Mouse (Mus musculus): ENCODE results near the gene Cyp26a1.
A peak's percentile ranks its signal among the peaks of the same experiment; 100 is the strongest.

Gene Cyp26a1

DNA sequence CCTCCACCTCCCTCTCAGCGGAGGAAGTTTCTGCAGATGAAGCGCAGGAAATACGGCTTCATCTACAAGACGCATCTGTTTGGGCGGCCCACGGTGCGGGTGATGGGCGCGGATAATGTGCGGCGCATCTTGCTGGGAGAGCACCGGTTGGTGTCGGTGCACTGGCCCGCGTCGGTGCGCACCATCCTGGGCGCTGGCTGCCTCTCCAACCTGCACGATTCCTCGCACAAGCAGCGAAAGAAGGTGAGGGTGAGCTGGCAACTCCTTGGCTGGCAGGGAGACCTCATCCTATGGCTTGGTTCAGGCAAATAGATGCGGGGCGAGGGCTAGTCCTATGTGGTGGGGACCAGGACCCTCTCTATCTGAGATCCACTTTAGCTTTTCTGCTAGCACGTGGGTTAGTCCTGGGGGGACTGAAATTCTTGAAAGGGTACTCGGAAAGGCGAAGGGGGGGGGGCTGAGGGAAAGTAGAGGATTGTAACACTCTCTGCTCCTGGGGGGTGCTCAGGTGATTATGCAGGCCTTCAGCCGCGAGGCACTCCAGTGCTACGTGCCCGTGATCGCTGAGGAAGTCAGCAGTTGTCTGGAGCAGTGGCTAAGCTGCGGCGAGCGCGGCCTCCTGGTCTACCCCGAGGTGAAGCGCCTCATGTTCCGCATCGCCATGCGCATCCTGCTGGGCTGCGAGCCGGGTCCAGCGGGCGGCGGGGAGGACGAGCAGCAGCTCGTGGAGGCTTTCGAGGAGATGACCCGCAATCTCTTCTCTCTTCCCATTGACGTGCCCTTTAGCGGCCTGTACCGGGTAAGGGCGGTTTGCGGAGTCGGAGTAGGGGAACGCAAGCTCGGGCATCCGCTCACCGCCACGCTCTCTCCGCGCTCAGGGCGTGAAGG is 919 bp downstream of the Cyp26a1 start:
- DNase-seq (ENCODE audit: low spot score): no peak

DNA sequence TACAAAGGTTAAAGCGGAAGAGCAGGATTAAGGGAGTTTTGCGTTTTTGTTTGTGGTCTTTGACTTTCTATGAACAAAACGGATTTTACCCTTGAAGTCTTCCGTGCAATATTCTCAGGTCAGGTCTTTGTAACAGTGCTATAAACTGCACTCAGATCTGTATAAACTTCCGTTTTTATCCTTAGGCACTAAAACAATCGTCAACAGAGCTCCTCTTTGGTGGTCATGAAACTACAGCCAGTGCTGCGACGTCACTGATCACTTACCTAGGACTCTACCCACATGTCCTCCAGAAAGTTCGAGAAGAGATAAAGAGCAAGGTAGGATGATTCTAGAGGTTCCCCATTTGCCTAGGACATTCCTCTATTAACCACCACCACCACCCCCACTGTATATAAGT is 2.1 kb downstream of the Cyp26a1 start:
- no peak for DNase-seq (ENCODE audit: low spot score)

DNA sequence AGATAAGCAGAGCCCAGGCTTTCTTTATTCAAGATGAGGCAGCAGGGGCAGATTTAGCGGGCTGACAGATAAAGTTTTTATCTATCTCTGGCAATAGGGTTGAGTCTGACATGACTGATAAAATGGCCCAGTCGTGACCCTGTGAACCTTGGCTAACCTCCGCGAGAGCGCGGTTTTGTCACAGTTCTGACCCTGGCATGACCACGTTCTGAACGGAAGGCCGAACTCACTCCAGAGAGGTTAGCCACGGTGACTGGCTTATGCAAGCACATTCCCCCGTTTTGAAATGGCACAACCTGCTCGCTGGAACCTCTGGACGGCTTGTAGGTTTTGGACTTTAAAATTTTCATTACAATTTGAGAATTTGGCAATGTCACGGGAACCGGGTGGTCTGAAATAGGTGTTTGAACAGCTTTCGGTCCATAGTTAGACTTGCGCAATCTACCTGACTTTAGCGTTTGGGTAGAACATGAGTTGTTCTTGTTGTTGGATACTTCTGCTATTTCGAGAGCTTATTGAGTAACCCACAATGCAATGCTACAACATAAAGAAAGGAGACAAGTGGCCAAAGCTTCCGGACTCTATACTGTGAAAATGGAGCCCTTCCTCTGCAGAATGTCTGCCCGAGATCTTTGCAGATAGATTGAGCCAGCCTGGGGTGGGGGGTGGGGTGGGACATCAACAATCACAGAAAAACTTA is 4.9 kb downstream of the Cyp26a1 start:
- DNase-seq (ENCODE audit: low spot score): no peak

- peak; percentile 58 for DNase-seq (ENCODE audit: low spot score)
Observed at GRCm38 (mm10) chr19:37703902-37704509, 6.4 kb downstream of the Cyp26a1 start.

DNA sequence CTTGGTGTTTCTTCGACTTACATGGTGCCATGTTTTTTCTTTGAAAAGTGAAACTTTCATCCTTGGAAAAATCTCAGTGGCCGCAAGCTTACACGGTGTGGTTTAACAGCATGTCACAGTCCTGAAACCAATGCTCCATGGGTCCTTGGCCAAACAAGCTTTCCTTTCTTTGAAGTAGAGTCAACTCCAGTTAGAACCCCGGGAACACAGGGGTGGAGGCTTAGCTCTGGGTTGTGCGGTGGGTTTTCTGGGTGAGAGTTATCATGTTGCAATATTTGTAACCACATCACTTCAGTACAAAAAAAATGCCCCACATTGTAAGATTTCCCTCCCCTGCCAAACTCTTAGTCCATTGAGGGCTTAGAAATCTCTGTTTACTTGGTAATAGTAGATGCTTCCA is 8.1 kb downstream of the Cyp26a1 start:
- no peak for DNase-seq (ENCODE audit: low spot score)

DNA sequence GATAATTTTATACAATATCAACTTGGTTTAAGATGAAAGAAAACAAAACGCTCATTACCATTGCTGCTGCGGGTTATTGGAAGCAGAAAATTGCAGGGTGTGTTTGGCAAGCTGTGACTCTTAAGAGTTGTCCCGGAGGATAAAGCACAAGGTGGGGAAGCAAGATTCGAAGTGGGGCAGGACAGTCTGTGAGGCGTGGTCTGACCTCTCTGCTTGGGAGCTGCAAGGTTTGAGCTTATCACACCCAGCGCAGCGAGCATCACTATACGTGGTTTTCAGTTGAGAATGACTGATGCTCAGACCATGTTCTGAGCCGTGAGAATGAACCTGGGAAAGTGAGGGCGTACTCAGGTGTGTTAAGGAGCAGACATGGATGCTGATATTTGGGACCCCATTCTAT is 17.1 kb downstream of the Cyp26a1 start:
- no peak for DNase-seq (ENCODE audit: low spot score)

- no peak for DNase-seq (ENCODE audit: low spot score)
Observed at GRCm38 (mm10) chr19:37715980-37716379, 18.4 kb downstream of the Cyp26a1 start.

GRCm38 (mm10) chr19:37716524-37717175 is 19.1 kb downstream of the Cyp26a1 start:
- DNase-seq (ENCODE audit: low spot score): no peak

- no peak for DNase-seq (ENCODE audit: low spot score)
Observed at GRCm38 (mm10) chr19:37719166-37719565, 21.6 kb downstream of the Cyp26a1 start.

- DNase-seq (ENCODE audit: low spot score): no peak
Observed at GRCm38 (mm10) chr19:37724591-37724990, 27.0 kb downstream of the Cyp26a1 start.

DNA sequence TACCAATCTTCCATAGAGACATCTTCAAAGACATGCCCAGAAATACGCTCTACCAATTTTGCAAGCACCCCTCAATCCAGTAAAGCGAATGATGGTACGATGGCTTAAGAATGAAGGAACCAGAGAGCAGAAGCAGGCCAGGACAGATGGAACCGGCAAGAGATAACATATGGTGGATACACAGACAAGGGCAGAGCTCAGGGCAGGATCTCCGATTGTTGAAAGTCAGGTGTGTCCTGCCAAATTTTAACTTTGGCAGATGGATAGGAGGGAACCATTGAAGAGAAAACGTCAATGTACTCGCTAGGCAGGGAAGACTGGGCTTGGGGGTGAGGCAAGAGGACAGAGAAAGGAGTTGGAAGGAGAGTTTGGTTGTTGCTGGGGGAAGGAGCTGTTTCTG is 29.0 kb downstream of the Cyp26a1 start:
- no peak for DNase-seq (ENCODE audit: low spot score)

DNA sequence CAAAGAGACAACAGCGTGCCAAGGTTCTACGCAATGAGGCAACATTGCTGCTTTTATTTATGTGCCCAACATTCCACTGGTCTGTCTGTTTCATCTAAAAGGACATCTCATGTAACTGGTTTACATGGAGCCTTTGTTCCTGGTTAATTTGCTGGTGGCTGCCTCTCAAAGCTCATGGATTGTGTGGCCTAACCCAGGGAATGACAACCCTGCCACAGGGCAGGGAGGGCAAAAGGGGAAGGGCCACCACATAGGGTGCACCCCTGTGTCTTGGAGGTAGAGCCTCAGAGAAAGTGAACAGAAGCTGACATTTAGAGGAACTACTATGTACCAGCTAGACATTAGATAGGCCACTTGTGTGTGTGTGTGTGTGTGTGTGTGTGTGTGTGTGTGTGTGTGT is 29.8 kb downstream of the Cyp26a1 start:
- DNase-seq (ENCODE audit: low spot score): no peak

GRCm38 (mm10) chr19:37735426-37735825 is 37.8 kb downstream of the Cyp26a1 start:
- no peak for DNase-seq (ENCODE audit: low spot score)

DNA sequence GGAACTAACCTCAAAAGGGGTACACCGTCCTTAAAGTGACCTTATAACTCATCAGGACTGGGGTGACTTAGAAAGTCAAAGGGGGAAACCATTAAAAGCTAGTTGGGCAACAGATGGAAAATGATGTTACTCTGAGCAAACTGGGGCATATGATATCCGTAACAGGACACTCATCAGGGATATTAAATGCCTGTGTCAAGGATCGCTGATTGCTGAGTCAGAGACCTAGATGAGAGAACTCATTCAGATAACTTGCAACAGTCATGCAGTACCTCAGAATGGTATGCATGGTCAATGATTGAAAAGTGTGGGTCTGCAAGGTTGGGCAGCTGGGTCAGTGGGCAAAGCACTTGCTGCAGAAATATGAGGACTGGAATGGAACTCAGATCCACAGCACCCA is 41.0 kb downstream of the Cyp26a1 start:
- DNase-seq (ENCODE audit: low spot score): no peak

DNA sequence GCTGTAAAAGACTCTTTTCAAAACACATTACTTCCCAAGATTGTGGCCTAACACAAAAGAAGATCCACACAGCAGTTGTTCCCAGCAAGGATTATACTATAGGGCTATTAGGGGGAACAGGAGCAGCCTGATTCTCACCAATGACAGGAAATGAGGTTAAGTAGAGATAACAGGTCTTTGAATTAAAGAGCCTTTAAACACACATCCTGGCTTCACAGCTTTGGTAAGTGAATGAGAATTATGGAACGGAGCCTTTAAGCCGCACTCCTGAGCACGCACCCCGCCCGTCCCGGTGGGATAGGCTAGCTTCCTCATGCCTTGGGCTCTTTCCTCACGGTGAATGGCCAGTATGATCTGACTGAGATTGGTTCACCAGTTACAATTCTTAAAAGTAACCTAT is 42.4 kb downstream of the Cyp26a1 start:
- no peak for DNase-seq (ENCODE audit: low spot score)

Data from layer of hippocampus, adult 9-10 months (tissue).